Mouse (Mus musculus) myocyte (in vitro differentiated cells): ENCODE results near the gene Wfdc6a. TPM values are rescaled to one million over a fixed set of nuclear protein-coding genes. Genes with fewer than 3 reads are reported as not detected.

ENCODE experiments used
- H3K27me3 ChIP-seq: one replicate; pipeline ENCODE4 v1.6.1; 2011; ENCODE audit not compliant: control insufficient read depth, insufficient read depth, insufficient read length
- H3K36me3 ChIP-seq: one replicate; pipeline ENCODE4 v1.6.1; 2011; ENCODE audit not compliant: control insufficient read depth, insufficient read depth
- H3K4me2 ChIP-seq: one replicate; pipeline ENCODE4 v1.6.1; 2011; ENCODE audit warnings: low read depth, control low read depth
- H3K4me3 ChIP-seq: one replicate; pipeline ENCODE4 v1.5.1; 2011; ENCODE audit warnings: mild to moderate bottlenecking, control low read depth, moderate library complexity
- H3K79me2 ChIP-seq: one replicate; pipeline ENCODE4 v1.6.1; 2011; ENCODE audit not compliant: control insufficient read depth, insufficient read depth
- H3ac ChIP-seq: one replicate; pipeline ENCODE4 v1.6.1; 2011; ENCODE audit not compliant: control insufficient read depth, insufficient read length
- CEBPB ChIP-seq: IDR thresholded peaks from 2 replicates; pipeline ENCODE4 v1.6.1; 2011; ENCODE audit warnings: mild to moderate bottlenecking, moderate library complexity; ENCODE audit not compliant: poor library complexity, insufficient read depth, severe bottlenecking
- E2F4 ChIP-seq: IDR thresholded peaks from one replicate; pipeline ENCODE4 v1.6.1; 2011; ENCODE audit warnings: mild to moderate bottlenecking, control low read depth, moderate library complexity; ENCODE audit not compliant: insufficient read depth
- MAX ChIP-seq: IDR thresholded peaks from one replicate; pipeline ENCODE4 v1.6.1; 2011; ENCODE audit warnings: low read depth, mild to moderate bottlenecking, control low read depth
- MYOD1 ChIP-seq, 3 experiments: IDR thresholded peaks; one replicate each; pipeline ENCODE4 v1.6.1; 2011; ENCODE audit warnings: control low read depth in 2 of 3, low read depth in 2 of 3, mild to moderate bottlenecking in 2 of 3, moderate library complexity in 1 of 3; ENCODE audit not compliant: insufficient read length in 2 of 3, control insufficient read depth in 1 of 3
- MYOG ChIP-seq, 3 experiments: IDR thresholded peaks; one replicate each; pipeline ENCODE4 v1.6.1; 2011; ENCODE audit warnings: control low read depth in 2 of 3, low read depth in 2 of 3, mild to moderate bottlenecking in 2 of 3; ENCODE audit not compliant: insufficient read length in 2 of 3, control insufficient read depth in 1 of 3, insufficient read depth in 1 of 3
- POLR2A ChIP-seq: IDR thresholded peaks from one replicate; pipeline ENCODE4 v1.6.1; 2011; ENCODE audit warnings: low read depth, mild to moderate bottlenecking, control low read depth, moderate library complexity; ENCODE audit not compliant: insufficient read length
- POLR2AphosphoS2 ChIP-seq: IDR thresholded peaks from one replicate; pipeline ENCODE4 v1.6.1; 2011; ENCODE audit warnings: low read depth, control low read depth; ENCODE audit not compliant: insufficient read length
- REST ChIP-seq: IDR thresholded peaks from one replicate; pipeline ENCODE4 v1.6.1; 2011; ENCODE audit warnings: mild to moderate bottlenecking, control low read depth, moderate library complexity; ENCODE audit not compliant: insufficient read depth, insufficient read length
- SRF ChIP-seq: IDR thresholded peaks from one replicate; pipeline ENCODE4 v1.6.1; 2011; ENCODE audit warnings: low read depth; ENCODE audit not compliant: control insufficient read depth, insufficient read length
- TCF12 ChIP-seq: IDR thresholded peaks from one replicate; pipeline ENCODE4 v1.6.1; 2011; ENCODE audit warnings: mild to moderate bottlenecking, control low read depth; ENCODE audit not compliant: poor library complexity, insufficient read depth, severe bottlenecking
- TCF3 ChIP-seq: IDR thresholded peaks from one replicate; pipeline ENCODE4 v1.6.1; 2011; ENCODE audit warnings: low read depth, control low read depth; ENCODE audit not compliant: insufficient read length
- USF1 ChIP-seq: IDR thresholded peaks from one replicate; pipeline ENCODE4 v1.6.1; 2011; ENCODE audit warnings: low read depth, mild to moderate bottlenecking, control low read depth, moderate library complexity
- polyA plus RNA-seq: library from polyadenylated mRNA; unstranded; fragments of >200 nt; fragmentation: generic; extraction: Trizol; gene quantifications from one replicate; pipeline ENCODE4 v1.2.1, GENCODE M21; 2012; ENCODE audit warnings: missing spikeins

The Wfdc6a gene
- polyA plus RNA-seq, 1 experiment: not detected

DNA sequence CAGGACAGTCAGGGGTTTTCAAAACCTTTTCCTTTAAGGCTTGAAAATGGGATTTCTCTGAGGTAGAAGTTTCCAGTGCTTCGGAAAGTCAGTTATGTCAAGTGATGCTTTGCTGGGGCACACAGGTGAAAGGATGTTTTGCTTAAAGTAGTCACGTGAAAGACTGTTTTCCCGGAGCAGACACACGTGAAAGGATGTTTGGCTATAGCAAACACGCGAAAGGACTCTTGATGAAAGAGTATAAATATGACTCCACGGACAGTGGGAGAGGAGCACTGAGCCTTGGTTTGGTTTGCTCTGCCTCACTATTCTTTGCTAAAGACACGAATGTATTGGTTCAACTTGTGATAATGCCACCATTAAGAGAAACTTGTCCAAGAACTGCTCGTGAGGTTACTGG, 33.7 kb downstream of the Wfdc6a start:
- H3ac ChIP-seq: no peak overlapping the region
- no peaks in the 10 kb centered on the region for H3K36me3 ChIP-seq
- no peak overlapping the region for H3K4me2 ChIP-seq
- no peak overlapping the region for H3K4me3 ChIP-seq
- no peak for TF ChIP-seq CEBPB
- no peak for TF ChIP-seq MYOG (IDR thresholded peaks at IDR 0.05; ENCODE audit: control insufficient read depth in 1 of 3, insufficient read depth in 1 of 3, insufficient read length in 2 of 3, low read depth in 2 of 3)
- no peak for TF ChIP-seq POLR2AphosphoS2
- TF ChIP-seq E2F4: no peak
- no peak for TF ChIP-seq SRF
- TF ChIP-seq TCF3: no peak
- TF ChIP-seq TCF12: no peak
- TF ChIP-seq USF1: no peak
- no peak for TF ChIP-seq REST
- TF ChIP-seq POLR2A: no peak
- TF ChIP-seq MYOD1 (IDR thresholded peaks at IDR 0.05; ENCODE audit: control insufficient read depth in 1 of 3, insufficient read length in 2 of 3, low read depth in 2 of 3): no peak
- TF ChIP-seq MAX: no peak
- no peaks in the 10 kb centered on the region for H3K79me2 ChIP-seq
- peaks cover 28% of the 10 kb centered on the region for H3K27me3 ChIP-seq

DNA sequence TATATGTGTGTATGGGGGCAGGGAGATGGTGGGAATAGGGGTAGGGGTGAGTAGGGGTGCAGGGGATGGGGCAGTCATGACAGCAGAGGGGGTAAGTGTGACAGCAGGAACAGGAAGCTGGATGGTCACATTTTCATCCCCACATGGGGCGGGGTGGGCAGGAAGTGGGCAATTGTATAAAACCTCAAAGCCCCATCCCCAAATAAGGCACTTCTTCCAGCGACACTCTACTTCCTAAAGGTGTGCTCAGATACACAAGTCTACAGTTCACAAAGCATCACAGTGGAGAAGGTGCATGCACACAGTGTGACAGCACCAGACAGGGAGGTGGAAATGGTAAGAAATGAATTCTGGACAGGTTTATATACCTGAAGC, 34.4 kb downstream of the Wfdc6a start:
- Histone ChIP-seq H3K4me3 (no peak overlapping the region), H3K27me3 (peaks cover 24% of the 10 kb centered on the region), H3K4me2 (no peak overlapping the region), H3K36me3 (no peaks in the 10 kb centered on the region), H3K79me2 (no peaks in the 10 kb centered on the region), H3ac (no peak overlapping the region)
- TF ChIP-seq CEBPB (no peak), USF1 (no peak), REST (no peak), MYOG (IDR thresholded peaks at IDR 0.05; ENCODE audit: control insufficient read depth in 1 of 3, insufficient read depth in 1 of 3, insufficient read length in 2 of 3, low read depth in 2 of 3) (no peak), E2F4 (no peak), SRF (no peak), MAX (no peak), TCF3 (no peak), POLR2AphosphoS2 (no peak), MYOD1 (IDR thresholded peaks at IDR 0.05; ENCODE audit: control insufficient read depth in 1 of 3, insufficient read length in 2 of 3, low read depth in 2 of 3) (no peak), POLR2A (no peak), TCF12 (no peak)

DNA sequence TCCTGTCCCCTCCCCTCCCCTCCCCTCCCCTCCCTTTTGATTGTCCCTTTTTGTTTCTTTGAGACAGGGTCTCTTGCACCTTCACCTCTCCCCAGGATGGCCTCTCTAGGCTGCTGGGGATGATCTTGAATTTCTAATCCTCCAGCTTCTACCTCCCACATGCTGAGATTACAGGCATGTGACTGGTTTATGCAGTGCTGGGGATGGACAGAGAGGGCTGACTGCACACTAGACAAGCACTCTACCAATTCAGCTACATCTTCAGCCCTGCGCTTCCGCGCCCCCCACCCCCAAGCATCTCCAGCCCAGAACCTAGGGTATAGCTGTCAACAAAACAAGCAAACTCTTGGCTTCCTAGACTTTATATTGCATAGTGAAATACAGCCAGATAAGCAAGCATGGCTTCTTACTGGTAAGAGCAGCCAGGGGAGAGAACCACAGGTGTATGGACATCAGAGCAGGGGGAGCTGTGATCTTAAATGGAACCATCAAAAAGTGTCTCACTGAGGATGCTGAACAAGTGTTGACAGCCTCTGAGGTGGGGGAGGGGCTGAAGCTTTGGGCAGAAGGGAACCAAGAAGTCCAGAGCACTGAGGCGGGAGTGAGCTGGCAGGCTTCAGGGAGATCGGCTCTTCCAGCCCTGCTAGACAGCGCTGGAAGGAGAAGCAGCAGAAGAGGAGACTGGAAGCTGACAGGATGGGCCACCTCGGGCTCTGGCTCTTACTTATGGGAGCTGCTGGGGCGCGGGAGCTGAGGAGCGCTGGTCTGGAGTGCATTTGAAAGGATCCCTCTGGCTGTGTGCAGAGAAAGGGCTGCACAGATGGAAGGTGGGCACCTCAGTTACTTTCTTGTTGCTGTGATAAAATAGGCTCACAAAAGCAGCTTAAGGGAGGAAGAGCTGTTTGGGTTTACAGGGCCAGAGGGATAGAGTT, 35.0 kb downstream of the Wfdc6a start:
- H3K4me2 ChIP-seq: no peak overlapping the region
- no peak for TF ChIP-seq MYOG (IDR thresholded peaks at IDR 0.05; ENCODE audit: control insufficient read depth in 1 of 3, insufficient read depth in 1 of 3, insufficient read length in 2 of 3, low read depth in 2 of 3)
- no peak for TF ChIP-seq E2F4
- no peak for TF ChIP-seq TCF12
- no peak for TF ChIP-seq USF1
- no peak for TF ChIP-seq REST
- no peak for TF ChIP-seq SRF
- no peak for TF ChIP-seq POLR2A
- TF ChIP-seq MYOD1 (IDR thresholded peaks at IDR 0.05; ENCODE audit: control insufficient read depth in 1 of 3, insufficient read length in 2 of 3, low read depth in 2 of 3): no peak
- TF ChIP-seq CEBPB: no peak
- no peak for TF ChIP-seq POLR2AphosphoS2
- TF ChIP-seq TCF3: no peak
- no peak for TF ChIP-seq MAX

GRCm38 (mm10) chr2:164549338-164549737, 35.9 kb downstream of the Wfdc6a start:
- Histone ChIP-seq H3K4me2 (no peak overlapping the region), H3K4me3 (no peak overlapping the region), H3K36me3 (no peaks in the 10 kb centered on the region), H3K79me2 (no peaks in the 10 kb centered on the region), H3K27me3 (peaks cover 28% of the 10 kb centered on the region), H3ac (no peak overlapping the region)
- TF ChIP-seq USF1 (no peak), REST (no peak), SRF (no peak), MYOD1 (IDR thresholded peaks at IDR 0.05; ENCODE audit: control insufficient read depth in 1 of 3, insufficient read length in 2 of 3, low read depth in 2 of 3) (no peak), TCF3 (no peak), TCF12 (no peak), MYOG (IDR thresholded peaks at IDR 0.05; ENCODE audit: control insufficient read depth in 1 of 3, insufficient read depth in 1 of 3, insufficient read length in 2 of 3, low read depth in 2 of 3) (no peak), E2F4 (no peak), POLR2AphosphoS2 (no peak)

More for the DNA sequence above, 35.0 kb downstream of the Wfdc6a start:
- Histone ChIP-seq H3K27me3 (peaks cover 26% of the 10 kb centered on the region), H3ac (no peak overlapping the region), H3K36me3 (no peaks in the 10 kb centered on the region), H3K79me2 (no peaks in the 10 kb centered on the region), H3K4me3 (no peak overlapping the region)
